Mouse (Mus musculus) thymus, adult 2 months (tissue): ENCODE measurements around the gene Odf3l2.

Source experiments
- CTCF ChIP-seq: fragments of 200-500 bp; IDR thresholded peaks from 2 replicates; pipeline ENCODE4 v1.5.1; 2012; ENCODE audit warnings: mild to moderate bottlenecking, control low read depth, low read length, moderate library complexity, borderline replicate concordance; ENCODE audit not compliant: control insufficient read depth, poor library complexity, insufficient read depth; ENCODE audit errors: extremely low read depth
- POLR2A ChIP-seq: fragments of 200-500 bp; IDR thresholded peaks from 2 replicates; pipeline ENCODE4 v1.6.1; 2012; ENCODE audit warnings: mild to moderate bottlenecking, low read length, control low read depth, moderate library complexity; ENCODE audit not compliant: control insufficient read depth, poor library complexity, insufficient read depth; ENCODE audit errors: extremely low read depth

DNA sequence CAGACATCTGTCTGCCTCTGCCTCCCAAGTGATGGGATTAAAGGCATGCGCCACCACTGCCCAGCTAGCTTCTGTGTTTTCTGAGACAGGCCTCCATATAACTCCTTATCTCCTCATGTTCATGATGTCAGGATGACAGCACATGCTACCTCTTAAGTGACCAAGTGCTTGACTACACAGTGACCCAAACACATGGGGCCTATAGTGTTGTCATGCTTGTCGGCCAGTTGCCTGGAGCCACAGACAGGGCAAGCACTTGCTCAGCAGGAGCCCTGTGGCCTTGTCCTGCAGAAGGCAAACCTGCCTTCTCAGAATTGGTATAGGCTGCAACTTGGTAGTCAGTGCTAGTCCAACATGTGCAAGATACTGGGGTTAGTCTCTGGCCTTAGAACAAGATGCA lies 40.7 kb upstream of the Odf3l2 start:
- TF ChIP-seq CTCF (no peak), POLR2A (no peak)
